Mouse (Mus musculus) frontal cortex, postnatal 10 days (tissue): ENCODE measurements at regions not wholly inside any gene's neighbourhood (a gene's known extent, or its start where the extent isn't known, plus 50 kb on each side); places are given as distances from the start of the nearest gene placed in this dataset.

Experiments
- DNase-seq, 2 experiments: peaks; one replicate each; pipeline ENCODE4 v3.0.0; 2022; ENCODE audit warnings: low spot score in 2 of 2, mixed read lengths in 1 of 2

- DNase-seq, result no peak
Observed at GRCm38 (mm10) chr4:80442711-80443110, 391.2 kb upstream of the Tyrp1 start.

GRCm38 (mm10) chr4:80463615-80464014 is 370.3 kb upstream of the Tyrp1 start:
- DNase-seq, result no peak

- DNase-seq, result no peak
Observed at GRCm38 (mm10) chr4:80475736-80476478, 358.0 kb upstream of the Tyrp1 start.

GRCm38 (mm10) chr4:80515087-80515486 is 318.8 kb upstream of the Tyrp1 start:
- no peak for DNase-seq

- DNase-seq, result peak; percentile 54 to 69
Observed at GRCm38 (mm10) chr4:80517476-80518285, 316.2 kb upstream of the Tyrp1 start.

- DNase-seq, result no peak
Observed at GRCm38 (mm10) chr4:80518589-80518988, 315.3 kb upstream of the Tyrp1 start.

GRCm38 (mm10) chr4:80539854-80540253 is 294.1 kb upstream of the Tyrp1 start:
- no peak for DNase-seq

- no peak for DNase-seq
Observed at GRCm38 (mm10) chr4:80545086-80545485, 288.8 kb upstream of the Tyrp1 start.

GRCm38 (mm10) chr4:80589438-80589837 is 244.5 kb upstream of the Tyrp1 start:
- DNase-seq, result no peak

- DNase-seq, result no peak
Observed at GRCm38 (mm10) chr4:80628271-80628670, 205.7 kb upstream of the Tyrp1 start.

- no peak for DNase-seq
Observed at GRCm38 (mm10) chr4:80629251-80629650, 204.7 kb upstream of the Tyrp1 start.

GRCm38 (mm10) chr4:80630260-80630659 is 203.7 kb upstream of the Tyrp1 start:
- DNase-seq, result no peak

GRCm38 (mm10) chr4:80631041-80631440 is 202.9 kb upstream of the Tyrp1 start:
- no peak for DNase-seq

GRCm38 (mm10) chr4:80631441-80631840 is 202.5 kb upstream of the Tyrp1 start:
- DNase-seq, result no peak

- DNase-seq, result peak in 1 of 2 experiments; percentile 12
Observed at GRCm38 (mm10) chr4:80638381-80638780, 195.5 kb upstream of the Tyrp1 start.
